14 mouse cellular contexts compared by ENCODE assay signal in genomic region chr6:145592036-145592435, GRCm38 (mm10). TPM values are rescaled to one million over a fixed set of nuclear protein-coding genes. Genes with fewer than 3 reads are reported as not detected.
DNase-seq lines count a peak whose midpoint lies in the region; ATAC-seq and TF ChIP-seq lines count a peak whose summit lies in the region.
"Had no signal": no experiment of that assay in that cellular context is flagged by ENCODE, and none has a peak within 500 bp of the region (broad histone marks: within the 10 kb centered on the region; RNA-seq: fewer than 3 reads in every experiment).

No protein-coding gene starts in this region.

- H3K9me3 ChIP-seq in heart, embryonic 13.5 days = no peaks in the 10 kb centered on the region
- H3K9me3 ChIP-seq in midbrain, embryonic 10.5 days (replicated peaks) = no peaks in the 10 kb centered on the region
- no peaks in the 10 kb centered on the region for H3K9me3 ChIP-seq in midbrain, postnatal 0 days (ENCODE audit: low read length)
- H3K9me3 ChIP-seq in limb, embryonic 14.5 days (ENCODE audit: control insufficient read depth, low read length) = no peaks in the 10 kb centered on the region
- H3K9me3 ChIP-seq: limb, embryonic 13.5 days had no signal

- no peak overlapping the region for H3K4me3 ChIP-seq in heart, embryonic 13.5 days
- H3K4me3 ChIP-seq in midbrain, embryonic 10.5 days = no peak overlapping the region
- H3K4me3 ChIP-seq in midbrain, postnatal 0 days (ENCODE audit: low read depth, low read length) = no peak overlapping the region
- H3K4me3 ChIP-seq in limb, embryonic 14.5 days (replicated peaks; ENCODE audit: low read length) = no peak overlapping the region
- H3K4me3 ChIP-seq: limb, embryonic 13.5 days had no signal

- H3K9ac ChIP-seq in heart, embryonic 13.5 days = no peak overlapping the region
- H3K9ac ChIP-seq in midbrain, postnatal 0 days (replicated peaks; ENCODE audit: low read length, poor library complexity, severe bottlenecking) = no peak overlapping the region
- 0 out of 2 replicates have a peak overlapping the region, but pooled peaks have one; percentile 16 for H3K9ac ChIP-seq in limb, embryonic 14.5 days (ENCODE audit: low read depth, low read length, severe bottlenecking)
- H3K9ac ChIP-seq: limb, embryonic 13.5 days had no signal

- peak overlapping the region; percentile 20; the same call in 1 of the 2 replicates for H3K27ac ChIP-seq in heart, embryonic 13.5 days (replicated peaks)
- peak overlapping the region; percentile 63 for H3K27ac ChIP-seq in midbrain, embryonic 10.5 days (replicated peaks)
- H3K27ac ChIP-seq in midbrain, postnatal 0 days (ENCODE audit: low read depth, low read length) = no peak overlapping the region
- H3K27ac ChIP-seq in limb, embryonic 14.5 days (replicated peaks; ENCODE audit: low read depth, low read length) = peak overlapping the region; percentile 33; the same call in 1 of the 2 replicates

- H3K4me2 ChIP-seq in heart, embryonic 13.5 days = no peak overlapping the region
- H3K4me2 ChIP-seq in midbrain, postnatal 0 days (ENCODE audit: low read depth, low read length, poor library complexity, severe bottlenecking) = no peak overlapping the region
- H3K4me2 ChIP-seq in limb, embryonic 14.5 days (replicated peaks; ENCODE audit: low read depth, low read length, severe bottlenecking) = no peak overlapping the region
- H3K4me2 ChIP-seq: limb, embryonic 13.5 days had no signal

- DNase-seq in heart, adult 8-10 months (ENCODE audit: low spot score) = no peak
- no peak for DNase-seq in midbrain, embryonic 10.5 days (ENCODE audit: low spot score)
- no peak for DNase-seq in midbrain, postnatal 0 days (ENCODE audit: low spot score)
- no peak for DNase-seq in limb, embryonic 14.5 days (ENCODE audit: low spot score)
- DNase-seq in urinary bladder, adult 18-20 months (ENCODE audit: low spot score in 2 of 2) = no peak
- no peak for DNase-seq in layer of hippocampus, postnatal 25 days (ENCODE audit: extremely low spot score in 1 of 2, low spot score in 1 of 2)
- no peak for DNase-seq in urinary bladder, postnatal 10 days (ENCODE audit: low spot score)
- DNase-seq: cerebellum, adult 2 months; gastrocnemius, postnatal 36 days; heart, postnatal 36 days had no signal

- TF ChIP-seq POLR2A in limb, embryonic 14.5 days (IDR thresholded peaks at IDR 0.05; ENCODE audit: borderline replicate concordance, extremely low read depth, insufficient read depth, insufficient read length) = no peak

- 60% methylated on average over 6 of the region's 6 CpGs for WGBS in heart, embryonic 13.5 days
- WGBS in midbrain, embryonic 10.5 days = 79% methylated on average over 6 of the region's 6 CpGs
- 73% methylated on average over 6 of the region's 6 CpGs for WGBS in midbrain, postnatal 0 days
- WGBS in limb, embryonic 14.5 days = 73% methylated on average over 6 of the region's 6 CpGs

- no peak for TF ChIP-seq CTCF in midbrain, postnatal 0 days (IDR thresholded peaks at IDR 0.05)

- ATAC-seq in heart, embryonic 13.5 days (ENCODE audit: extremely low read depth, insufficient number of reproducible peaks, low FRiP score, low TSS enrichment) = no peak
- ATAC-seq in midbrain, postnatal 0 days (ENCODE audit: low FRiP score) = no peak
- no peak for ATAC-seq in limb, embryonic 14.5 days (ENCODE audit: low FRiP score, low read depth)
- ATAC-seq: CD4-positive, CD25-positive, alpha-beta regulatory T cell, adult 4 months had no signal

- no peaks in the 10 kb centered on the region for H3K36me3 ChIP-seq in heart, embryonic 13.5 days
- H3K36me3 ChIP-seq in midbrain, embryonic 10.5 days = no peaks in the 10 kb centered on the region
- no peaks in the 10 kb centered on the region for H3K36me3 ChIP-seq in midbrain, postnatal 0 days (ENCODE audit: insufficient read depth, low read length)
- H3K36me3 ChIP-seq in limb, embryonic 14.5 days (ENCODE audit: control insufficient read depth, insufficient read depth, low read length) = no peaks in the 10 kb centered on the region
- H3K36me3 ChIP-seq: limb, embryonic 13.5 days had no signal

- peaks cover 25% of the 10 kb centered on the region for H3K4me1 ChIP-seq in heart, embryonic 13.5 days
- H3K4me1 ChIP-seq in midbrain, embryonic 10.5 days = peaks cover 18% of the 10 kb centered on the region
- peaks cover 5% of the 10 kb centered on the region; the same call in 1 of the 2 replicates for H3K4me1 ChIP-seq in midbrain, postnatal 0 days (ENCODE audit: insufficient read depth, low read length)
- peaks cover 32% of the 10 kb centered on the region for H3K4me1 ChIP-seq in limb, embryonic 14.5 days (ENCODE audit: control insufficient read depth, insufficient read depth, low read length)

- no peaks in the 10 kb centered on the region for H3K27me3 ChIP-seq in heart, embryonic 13.5 days (replicated peaks)
- H3K27me3 ChIP-seq in midbrain, embryonic 10.5 days (ENCODE audit: low read depth, poor library complexity, severe bottlenecking) = no peaks in the 10 kb centered on the region
- no peaks in the 10 kb centered on the region for H3K27me3 ChIP-seq in midbrain, postnatal 0 days (ENCODE audit: insufficient read depth, low read length)
- no peaks in the 10 kb centered on the region for H3K27me3 ChIP-seq in limb, embryonic 14.5 days (ENCODE audit: control insufficient read depth, insufficient read depth, low read length)
- H3K27me3 ChIP-seq: limb, embryonic 13.5 days had no signal

RNA-seq across cellular contexts. Expression of gene Lmntd1, which starts 22.1 kb away (rescaled TPM):
- 8.7 and 10.1 TPM in 2 replicates for polyA plus RNA-seq in heart, embryonic 13.5 days (2015; fragmentation: Nextera tagmentation; extraction: Ambion mirVana)
- total RNA-seq in heart, adult 8-10 months (2022) = 1 to 10 TPM; 1.1 to 3.6 (median 3.2) TPM
- polyA plus RNA-seq in midbrain, embryonic 10.5 days (2016; fragmentation: Nextera tagmentation; extraction: Ambion mirVana) = 0.11 and 0.30 TPM in 2 replicates
- 2.0 and 2.3 TPM in 2 replicates for total RNA-seq in midbrain, postnatal 0 days (2014; rRNA removed)
- 1.5 and 2.7 TPM in 2 replicates for polyA plus RNA-seq in midbrain, postnatal 0 days (2015; fragmentation: Nextera tagmentation; extraction: Ambion mirVana)
- 0.72 and 0.79 TPM in 2 replicates for polyA plus RNA-seq in limb, embryonic 14.5 days (2012; rRNA removed)
- 0.88 and 0.98 TPM in 2 replicates for polyA plus RNA-seq in limb, embryonic 14.5 days (2014; fragmentation: Nextera tagmentation; extraction: Ambion mirVana)
- 1 to 10 TPM in 1 of 2 experiments, under 1 TPM in 1; 0.81 to 1.9 TPM for total RNA-seq in layer of hippocampus, postnatal 25 days (2021)
- total RNA-seq: gastrocnemius, postnatal 36 days had no signal
- polyA plus RNA-seq: CD4-positive, CD25-positive, alpha-beta regulatory T cell, adult 4 months had no signal

RNA-seq across cellular contexts. Expression of gene Tuba3b, which starts 23.5 kb away (rescaled TPM):
- 0.10 TPM in 1 of 2 replicates, not detected in the other for polyA plus RNA-seq in heart, embryonic 13.5 days (2015; fragmentation: Nextera tagmentation; extraction: Ambion mirVana)
- total RNA-seq in heart, adult 8-10 months (2022) = under 1 TPM in 3 of 4 experiments, not detected in 1; 0.14 to 0.22 (median 0.19) TPM
- not detected in 2 replicates for polyA plus RNA-seq in midbrain, embryonic 10.5 days (2016; fragmentation: Nextera tagmentation; extraction: Ambion mirVana)
- total RNA-seq in midbrain, postnatal 0 days (2014; rRNA removed) = 0.44 TPM in 1 of 2 replicates, not detected in the other
- 0.11 TPM in 1 of 2 replicates, not detected in the other for polyA plus RNA-seq in midbrain, postnatal 0 days (2015; fragmentation: Nextera tagmentation; extraction: Ambion mirVana)
- 0.04 TPM in 1 of 2 replicates, not detected in the other for polyA plus RNA-seq in limb, embryonic 14.5 days (2012; rRNA removed)
- not detected in 2 replicates for polyA plus RNA-seq in limb, embryonic 14.5 days (2014; fragmentation: Nextera tagmentation; extraction: Ambion mirVana)
- total RNA-seq in layer of hippocampus, postnatal 25 days (2021) = not detected
- total RNA-seq: gastrocnemius, postnatal 36 days had no signal
- polyA plus RNA-seq: CD4-positive, CD25-positive, alpha-beta regulatory T cell, adult 4 months; cerebellum, adult 2 months; limb, embryonic 13.5 days; urinary bladder, adult 2 months had no signal
